Comparison of ENCODE assay signal across 22 mouse cellular contexts in genomic region chr10:75880351-75880750, GRCm38 (mm10). TPM values are rescaled to one million over a fixed set of nuclear protein-coding genes. Genes with fewer than 3 reads are reported as not detected.
A peak's percentile ranks its signal among the peaks of the same experiment; 100 is the strongest.
DNase-seq lines count a peak whose midpoint lies in the region; ATAC-seq and TF ChIP-seq lines count a peak whose summit lies in the region.
"Had no signal": no experiment of that assay in that cellular context is flagged by ENCODE, and none has a peak within 500 bp of the region (broad histone marks: within the 10 kb centered on the region; RNA-seq: fewer than 3 reads in every experiment).

No protein-coding gene starts in this region.

- no peak overlapping the region for H3K4me2 ChIP-seq in heart, embryonic 13.5 days
- no peak overlapping the region for H3K4me2 ChIP-seq in embryonic facial prominence, embryonic 14.5 days (ENCODE audit: low read depth, low read length)

- no peak for ATAC-seq in heart, embryonic 13.5 days (ENCODE audit: extremely low read depth, insufficient number of reproducible peaks, low FRiP score, low TSS enrichment)
- ATAC-seq in embryonic facial prominence, embryonic 14.5 days (ENCODE audit: low read depth) = no peak
- ATAC-seq: forebrain, embryonic 16.5 days; inflammation-experienced regulatory T-cells, adult 6 months; lung, postnatal 0 days had no signal

- intact Hi-C loops in heart, postnatal 36 days (cut with DNase I) = loop anchor here (10.0 kb wide), 1 partner anchor 324 kb away; no protein-coding TSS in a partner anchor

- no peak for DNase-seq in heart, postnatal 36 days
- no peak for DNase-seq in ES-E14 (ENCODE audit: low read depth, low spot score)
- DNase-seq in embryonic facial prominence, embryonic 14.5 days (ENCODE audit: low spot score) = no peak
- no peak for DNase-seq in retina, embryonic 14.5 days (ENCODE audit: low spot score)
- DNase-seq in adrenal gland, adult 8-10 months = no peak
- DNase-seq: adrenal gland, postnatal 36 days; B cell, adult 2 months; cerebellum, adult 9-11 months; gastrocnemius, postnatal 25 days; heart, adult 2 months; kidney, adult 18-20 months; kidney, postnatal 4 days; layer of hippocampus, adult 9-11 months; right cerebral cortex, postnatal 14 days had no signal

- peak overlapping the region; percentile 54; the same call in 1 of the 2 replicates for H3K27ac ChIP-seq in heart, embryonic 13.5 days (replicated peaks)
- H3K27ac ChIP-seq in ES-E14 (ENCODE audit: insufficient read depth, low read depth, low read length, poor library complexity, severe bottlenecking) = peak overlapping the region; percentile 29; the same call in 1 of the 2 replicates
- peak overlapping the region; percentile 44; the same call in 1 of the 2 replicates for H3K27ac ChIP-seq in embryonic facial prominence, embryonic 14.5 days (replicated peaks; ENCODE audit: low read depth, low read length)
- H3K27ac ChIP-seq: heart, adult 2 months; macrophage; midbrain, embryonic 10.5 days had no signal

- H3K9ac ChIP-seq in heart, embryonic 13.5 days = no peak overlapping the region
- 0 out of 2 replicates have a peak overlapping the region, but pooled peaks have one; percentile 4 for H3K9ac ChIP-seq in ES-E14 (ENCODE audit: insufficient read depth, low read depth, low read length, poor library complexity, severe bottlenecking)
- H3K9ac ChIP-seq in embryonic facial prominence, embryonic 14.5 days (ENCODE audit: low read depth, low read length) = no peak overlapping the region

- no peaks in the 10 kb centered on the region for H3K9me3 ChIP-seq in heart, embryonic 13.5 days
- H3K9me3 ChIP-seq in E14TG2a.4 (ENCODE audit: low read length) = no peaks in the 10 kb centered on the region
- no peaks in the 10 kb centered on the region for H3K9me3 ChIP-seq in ES-E14 (ENCODE audit: control insufficient read depth, insufficient read depth, low read depth, low read length)
- no peaks in the 10 kb centered on the region for H3K9me3 ChIP-seq in embryonic facial prominence, embryonic 14.5 days (ENCODE audit: control insufficient read depth, low read length)
- H3K9me3 ChIP-seq: midbrain, embryonic 10.5 days had no signal

- in situ Hi-C loops in ES-E14 (cut with MboI; ENCODE audit: low sequenced_read_pairs in 2 of 2, unreplicated experiment in 2 of 2) = no loop called here

- no peak for TF ChIP-seq CTCF in E14TG2a.4 (conservative IDR thresholded peaks at IDR 0.05; ENCODE audit: low read length)

- peaks cover 12% of the 10 kb centered on the region for H3K27me3 ChIP-seq in heart, embryonic 13.5 days (replicated peaks)
- H3K27me3 ChIP-seq in E14TG2a.4 (ENCODE audit: insufficient read depth, low read length) = no peaks in the 10 kb centered on the region
- H3K27me3 ChIP-seq in embryonic facial prominence, embryonic 14.5 days (replicated peaks; ENCODE audit: control insufficient read depth, insufficient read depth, low read length) = no peaks in the 10 kb centered on the region
- H3K27me3 ChIP-seq: CH12.LX had no signal

- H3K4me1 ChIP-seq in heart, embryonic 13.5 days = peaks cover 5% of the 10 kb centered on the region; the same call in 1 of the 2 replicates
- H3K4me1 ChIP-seq in E14TG2a.4 (replicated peaks; ENCODE audit: low read depth, low read length) (peaks cover 76% of the 10 kb centered on the region), ES-E14 (ENCODE audit: control insufficient read depth in 2 of 2, insufficient read depth in 2 of 2, low read length in 2 of 2, poor library complexity in 1 of 2) (peaks cover 9% of the 10 kb centered on the region in 2 experiments)
- H3K4me1 ChIP-seq in embryonic facial prominence, embryonic 14.5 days (ENCODE audit: control insufficient read depth, insufficient read depth, low read length) = peaks cover 6% of the 10 kb centered on the region

- H3K36me3 ChIP-seq in heart, embryonic 13.5 days = no peaks in the 10 kb centered on the region
- H3K36me3 ChIP-seq in E14TG2a.4 (ENCODE audit: insufficient read depth, low read length) (no peaks in the 10 kb centered on the region), ES-E14 (ENCODE audit: control insufficient read depth, insufficient read depth, low read length, poor library complexity, severe bottlenecking) (no peaks in the 10 kb centered on the region)
- H3K36me3 ChIP-seq in embryonic facial prominence, embryonic 14.5 days (ENCODE audit: control insufficient read depth, insufficient read depth, low read length) = no peaks in the 10 kb centered on the region
- H3K36me3 ChIP-seq: midbrain, embryonic 10.5 days had no signal

- no peak overlapping the region for H3K4me3 ChIP-seq in heart, embryonic 13.5 days
- peak overlapping the region; percentile 61 for H3K4me3 ChIP-seq in E14TG2a.4 (replicated peaks; ENCODE audit: low read length)
- peak overlapping the region in 1 of 2 experiments; percentile 47; a peak in 2 of 4 replicates for H3K4me3 ChIP-seq in ES-E14 (ENCODE audit: insufficient read depth in 1 of 2, low read depth in 1 of 2, low read length in 2 of 2, poor library complexity in 1 of 2, severe bottlenecking in 1 of 2)
- no peak overlapping the region for H3K4me3 ChIP-seq in embryonic facial prominence, embryonic 14.5 days (ENCODE audit: low read depth, low read length)
- H3K4me3 ChIP-seq: heart, adult 2 months; midbrain, embryonic 10.5 days had no signal

- WGBS in heart, embryonic 13.5 days = 94% methylated on average over 10 of the region's 10 CpGs
- WGBS in embryonic facial prominence, embryonic 14.5 days = 92% methylated on average over 10 of the region's 10 CpGs

TF ChIP-seq in ES-E14, 5 proteins besides CTCF, POLR2A, EP300 and RAD21:
- TF ChIP-seq CHD2 (IDR thresholded peaks at IDR 0.05; ENCODE audit: low read depth, low read length) (no peak), ZNF384 (IDR thresholded peaks at IDR 0.05; ENCODE audit: low read depth, low read length) (no peak), HCFC1 (IDR thresholded peaks at IDR 0.05; ENCODE audit: borderline replicate concordance, insufficient read depth, low read length) (no peak), ZC3H11A (IDR thresholded peaks at IDR 0.05; ENCODE audit: borderline replicate concordance, low read depth, low read length) (no peak), MAFK (IDR thresholded peaks at IDR 0.05; ENCODE audit: insufficient read depth, low read depth, low read length) (no peak)

RNA-seq across cellular contexts. Expression of gene Derl3, which starts 12.9 kb away (rescaled TPM):
- polyA plus RNA-seq in heart, embryonic 13.5 days (2015; fragmentation: Nextera tagmentation; extraction: Ambion mirVana) = 2.4 TPM in 2 replicates
- total RNA-seq in heart, postnatal 36 days (2021) = under 1 TPM; 0.61 to 0.68 TPM
- total RNA-seq in ES-E14 (2012; rRNA removed) = 19.9 and 28.1 TPM in 2 replicates
- polyA plus RNA-seq in embryonic facial prominence, embryonic 14.5 days (2014; fragmentation: Nextera tagmentation; extraction: Ambion mirVana) = 1.9 and 2.1 TPM in 2 replicates
- total RNA-seq in adrenal gland, adult 8-10 months (2022) = 1 to 10 TPM; 1.2 to 2.6 (median 1.6) TPM
- total RNA-seq: gastrocnemius, postnatal 25 days had no signal
- polyA plus RNA-seq: macrophage had no signal

RNA-seq across cellular contexts. Expression of gene Mif, which starts 20.3 kb away (rescaled TPM):
- 2,411 and 2,681 TPM in 2 replicates for polyA plus RNA-seq in heart, embryonic 13.5 days (2015; fragmentation: Nextera tagmentation; extraction: Ambion mirVana)
- 100 to 1,000 TPM; 196 to 202 TPM for total RNA-seq in heart, postnatal 36 days (2021)
- 1,434 and 2,185 TPM in 2 replicates for total RNA-seq in ES-E14 (2012; rRNA removed)
- polyA plus RNA-seq in embryonic facial prominence, embryonic 14.5 days (2014; fragmentation: Nextera tagmentation; extraction: Ambion mirVana) = 1,291 and 1,408 TPM in 2 replicates
- total RNA-seq in adrenal gland, adult 8-10 months (2022) = 100 to 1,000 TPM; 253 to 280 (median 275) TPM

RNA-seq across cellular contexts. Expression of gene Smarcb1, which starts 41.1 kb away (rescaled TPM):
- 118 and 125 TPM in 2 replicates for polyA plus RNA-seq in heart, embryonic 13.5 days (2015; fragmentation: Nextera tagmentation; extraction: Ambion mirVana)
- 10 to 100 TPM; 20.0 to 20.6 TPM for total RNA-seq in heart, postnatal 36 days (2021)
- total RNA-seq in ES-E14 (2012; rRNA removed) = 75.3 and 84.4 TPM in 2 replicates
- 150 and 173 TPM in 2 replicates for polyA plus RNA-seq in embryonic facial prominence, embryonic 14.5 days (2014; fragmentation: Nextera tagmentation; extraction: Ambion mirVana)
- total RNA-seq in adrenal gland, adult 8-10 months (2022) = 100 to 1,000 TPM in 1 of 4 experiments, 10 to 100 TPM in 3; 73.2 to 105 (median 85.1) TPM

RNA-seq across cellular contexts. Expression of gene Gstt2, which starts 43.1 kb away (rescaled TPM):
- 9.5 and 13.0 TPM in 2 replicates for polyA plus RNA-seq in heart, embryonic 13.5 days (2015; fragmentation: Nextera tagmentation; extraction: Ambion mirVana)
- 10 to 100 TPM; 13.2 to 13.5 TPM for total RNA-seq in heart, postnatal 36 days (2021)
- 17.8 and 35.8 TPM in 2 replicates for total RNA-seq in ES-E14 (2012; rRNA removed)
- polyA plus RNA-seq in embryonic facial prominence, embryonic 14.5 days (2014; fragmentation: Nextera tagmentation; extraction: Ambion mirVana) = 9.7 and 12.9 TPM in 2 replicates
- total RNA-seq in adrenal gland, adult 8-10 months (2022) = 10 to 100 TPM; 25.4 to 67.6 (median 45.9) TPM

RNA-seq across cellular contexts. Expression of gene Chchd10, which starts 52.6 kb away (rescaled TPM):
- 463 and 524 TPM in 2 replicates for polyA plus RNA-seq in heart, embryonic 13.5 days (2015; fragmentation: Nextera tagmentation; extraction: Ambion mirVana)
- 1,000 to 10,000 TPM; 1,903 to 1,946 TPM for total RNA-seq in heart, postnatal 36 days (2021)
- 435 and 871 TPM in 2 replicates for total RNA-seq in ES-E14 (2012; rRNA removed)
- 28.3 and 53.3 TPM in 2 replicates for polyA plus RNA-seq in embryonic facial prominence, embryonic 14.5 days (2014; fragmentation: Nextera tagmentation; extraction: Ambion mirVana)
- 100 to 1,000 TPM; 741 to 924 (median 745) TPM for total RNA-seq in adrenal gland, adult 8-10 months (2022)
